15 mouse cellular contexts compared by ENCODE assay signal in genomic region chr16:97957626-97958025, GRCm38 (mm10). TPM values are rescaled to one million over a fixed set of nuclear protein-coding genes. Genes with fewer than 3 reads are reported as not detected.
DNase-seq lines count a peak whose midpoint lies in the region; ATAC-seq and TF ChIP-seq lines count a peak whose summit lies in the region.
"Had no signal": no experiment of that assay in that cellular context is flagged by ENCODE, and none has a peak within 500 bp of the region (broad histone marks: within the 10 kb centered on the region; RNA-seq: fewer than 3 reads in every experiment).

No protein-coding gene starts in this region.

- no peak for TF ChIP-seq CTCF in lung, postnatal 0 days (IDR thresholded peaks at IDR 0.05)

- no peak overlapping the region for H3K27ac ChIP-seq in heart, embryonic 10.5 days
- peak overlapping the region; percentile 65 for H3K27ac ChIP-seq in liver, embryonic 13.5 days
- H3K27ac ChIP-seq in lung, postnatal 0 days (ENCODE audit: low read length) = no peak overlapping the region
- H3K27ac ChIP-seq: limb, embryonic 10.5 days; lung, embryonic 15.5 days; midbrain, embryonic 12.5 days had no signal

- no peak for TF ChIP-seq EP300 in lung, postnatal 0 days (IDR thresholded peaks at IDR 0.05)

- peak overlapping the region; percentile 7; the same call in 1 of the 2 replicates for H3K4me2 ChIP-seq in liver, embryonic 13.5 days
- H3K4me2 ChIP-seq in lung, postnatal 0 days (replicated peaks; ENCODE audit: low read depth, low read length) = no peak overlapping the region
- H3K4me2 ChIP-seq: lung, embryonic 15.5 days; midbrain, embryonic 12.5 days had no signal

- no peak for ATAC-seq in liver, embryonic 13.5 days (ENCODE audit: low read depth)
- no peak for ATAC-seq in lung, postnatal 0 days

- no peaks in the 10 kb centered on the region for H3K9me3 ChIP-seq in heart, embryonic 10.5 days
- H3K9me3 ChIP-seq in liver, embryonic 13.5 days (replicated peaks) = no peaks in the 10 kb centered on the region
- no peaks in the 10 kb centered on the region for H3K9me3 ChIP-seq in lung, postnatal 0 days (ENCODE audit: low read length)
- H3K9me3 ChIP-seq: limb, embryonic 10.5 days; lung, embryonic 15.5 days; midbrain, embryonic 12.5 days had no signal

- H3K4me3 ChIP-seq in heart, embryonic 10.5 days = no peak overlapping the region
- no peak overlapping the region for H3K4me3 ChIP-seq in liver, embryonic 13.5 days (replicated peaks)
- no peak overlapping the region for H3K4me3 ChIP-seq in lung, postnatal 0 days (ENCODE audit: low read depth, low read length)
- H3K4me3 ChIP-seq: limb, embryonic 10.5 days; lung, embryonic 15.5 days; midbrain, embryonic 12.5 days had no signal

- DNase-seq in embryo, embryonic 11 days = peak; percentile 15
- no peak for DNase-seq in embryo, embryonic 9.5 days (ENCODE audit: extremely low spot score)
- peak; percentile 26 for DNase-seq in MEL-GATA-1-ER (ENCODE audit: extremely low read depth, low read depth)
- peak; percentile 85 for DNase-seq in heart, embryonic 10.5 days (ENCODE audit: low spot score)
- no peak for DNase-seq in liver, embryonic 13.5 days
- DNase-seq in cerebellum, adult 9-10 months = no peak
- no peak for DNase-seq in lung, postnatal 0 days (ENCODE audit: low spot score)
- DNase-seq in lung, postnatal 4 days = no peak
- DNase-seq: adrenal gland, postnatal 10 days; cerebellum, postnatal 10 days; kidney, adult 9 months; thymus, postnatal 14 days had no signal

- peaks cover 16% of the 10 kb centered on the region for H3K36me3 ChIP-seq in heart, embryonic 10.5 days
- peaks cover 22% of the 10 kb centered on the region for H3K36me3 ChIP-seq in liver, embryonic 13.5 days
- H3K36me3 ChIP-seq in lung, postnatal 0 days (ENCODE audit: insufficient read depth, low read length) = peaks cover 10% of the 10 kb centered on the region

- H3K27me3 ChIP-seq in heart, embryonic 10.5 days (ENCODE audit: insufficient read depth, poor library complexity, severe bottlenecking) = no peaks in the 10 kb centered on the region
- no peaks in the 10 kb centered on the region for H3K27me3 ChIP-seq in liver, embryonic 13.5 days
- H3K27me3 ChIP-seq in lung, postnatal 0 days (replicated peaks; ENCODE audit: insufficient read depth, low read length) = no peaks in the 10 kb centered on the region
- H3K27me3 ChIP-seq: lung, embryonic 15.5 days; midbrain, embryonic 12.5 days had no signal

- no peak overlapping the region for H3K9ac ChIP-seq in liver, embryonic 13.5 days
- H3K9ac ChIP-seq in lung, postnatal 0 days (replicated peaks; ENCODE audit: low read depth) = no peak overlapping the region
- H3K9ac ChIP-seq: lung, embryonic 15.5 days; midbrain, embryonic 12.5 days had no signal

- peaks cover 49% of the 10 kb centered on the region for H3K4me1 ChIP-seq in heart, embryonic 10.5 days
- H3K4me1 ChIP-seq in liver, embryonic 13.5 days (replicated peaks) = peaks cover 85% of the 10 kb centered on the region
- H3K4me1 ChIP-seq in lung, postnatal 0 days (ENCODE audit: insufficient read depth, low read depth, low read length) = no peaks in the 10 kb centered on the region

RNA-seq across cellular contexts. Expression of gene C2cd2, which starts 4.8 kb away (rescaled TPM):
- polyA plus RNA-seq in heart, embryonic 10.5 days (2016; fragmentation: Nextera tagmentation; extraction: Ambion mirVana) = 16.3 and 18.4 TPM in 2 replicates
- 5.0 and 5.6 TPM in 2 replicates for polyA plus RNA-seq in liver, embryonic 13.5 days (2015; fragmentation: Nextera tagmentation; extraction: Ambion mirVana)
- polyA plus RNA-seq in lung, postnatal 0 days (2015; fragmentation: Nextera tagmentation; extraction: Ambion mirVana) = 15.0 and 16.5 TPM in 2 replicates

RNA-seq across cellular contexts. Expression of gene Zbtb21, which starts 4.8 kb away (rescaled TPM):
- 10.1 and 10.2 TPM in 2 replicates for polyA plus RNA-seq in heart, embryonic 10.5 days (2016; fragmentation: Nextera tagmentation; extraction: Ambion mirVana)
- 3.3 TPM in 2 replicates for polyA plus RNA-seq in liver, embryonic 13.5 days (2015; fragmentation: Nextera tagmentation; extraction: Ambion mirVana)
- polyA plus RNA-seq in lung, postnatal 0 days (2015; fragmentation: Nextera tagmentation; extraction: Ambion mirVana) = 6.1 and 7.0 TPM in 2 replicates

RNA-seq across cellular contexts. Expression of gene B230307C23Rik, which starts 39.5 kb away (rescaled TPM):
- 15.3 and 20.1 TPM in 2 replicates for polyA plus RNA-seq in heart, embryonic 10.5 days (2016; fragmentation: Nextera tagmentation; extraction: Ambion mirVana)
- polyA plus RNA-seq in liver, embryonic 13.5 days (2015; fragmentation: Nextera tagmentation; extraction: Ambion mirVana) = 13.9 and 17.0 TPM in 2 replicates
- polyA plus RNA-seq in lung, postnatal 0 days (2015; fragmentation: Nextera tagmentation; extraction: Ambion mirVana) = 19.4 and 19.8 TPM in 2 replicates

Comparison
In these comparisons a context has a peak if more than half of its experiments do, and no peak if none do; other contexts are left out.
1. DNase-seq: peak in embryo, embryonic 11 days (single experiment), MEL-GATA-1-ER (single experiment) and heart, embryonic 10.5 days (single experiment); none in embryo, embryonic 9.5 days (single experiment), liver, embryonic 13.5 days (single experiment), cerebellum, adult 9-10 months (single experiment), lung, postnatal 0 days (single experiment) and lung, postnatal 4 days (0 of 2).